15 mouse cellular contexts compared by ENCODE assay signal in the genomic region with DNA sequence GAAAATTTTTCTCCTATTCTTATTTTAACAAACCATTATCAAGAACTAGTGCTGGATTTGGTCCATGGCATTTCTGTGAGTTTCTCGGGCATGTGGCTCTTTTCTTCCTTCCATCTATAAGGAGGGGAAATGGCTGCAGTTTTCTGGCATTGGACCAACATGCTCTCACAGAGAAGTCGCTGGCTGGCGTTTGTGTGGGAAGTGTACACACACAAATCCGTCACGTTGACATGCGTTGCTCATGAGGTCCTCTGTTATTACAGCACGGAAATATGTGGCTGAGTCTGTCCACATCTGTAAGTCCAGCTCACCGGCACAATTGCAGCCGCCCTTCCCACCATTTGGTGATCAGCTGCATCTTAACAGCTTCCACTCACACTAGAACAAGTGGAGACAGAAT. TPM values are rescaled to one million over a fixed set of nuclear protein-coding genes. Genes with fewer than 3 reads are reported as not detected.
DNase-seq lines count a peak whose midpoint lies in the region; ATAC-seq and TF ChIP-seq lines count a peak whose summit lies in the region.
"Had no signal": no experiment of that assay in that cellular context is flagged by ENCODE, and none has a peak within 500 bp of the region (broad histone marks: within the 10 kb centered on the region; RNA-seq: fewer than 3 reads in every experiment).

No protein-coding gene starts in this region.

- no peak for TF ChIP-seq EP300 in heart, postnatal 0 days (IDR thresholded peaks at IDR 0.05; ENCODE audit: low read depth)

- no peak overlapping the region for H3K27ac ChIP-seq in heart, postnatal 0 days (ENCODE audit: low read depth)
- no peak overlapping the region for H3K27ac ChIP-seq in lung, embryonic 14.5 days (ENCODE audit: low read depth)
- H3K27ac ChIP-seq: embryonic facial prominence, embryonic 15.5 days; liver, embryonic 14.5 days had no signal

- no peaks in the 10 kb centered on the region; the same call in 1 of the 2 replicates for H3K27me3 ChIP-seq in heart, postnatal 0 days (ENCODE audit: control insufficient read depth, insufficient read depth, low read length)
- H3K27me3 ChIP-seq in lung, embryonic 14.5 days (ENCODE audit: insufficient read depth, low read length) = no peaks in the 10 kb centered on the region

- H3K9ac ChIP-seq in heart, postnatal 0 days (replicated peaks; ENCODE audit: low read depth, low read length) = no peak overlapping the region
- H3K9ac ChIP-seq in lung, embryonic 14.5 days = no peak overlapping the region
- H3K9ac ChIP-seq: embryonic facial prominence, embryonic 15.5 days; liver, embryonic 14.5 days had no signal

- H3K4me3 ChIP-seq in heart, postnatal 0 days (ENCODE audit: low read depth, low read length) = no peak overlapping the region
- H3K4me3 ChIP-seq in lung, embryonic 14.5 days (ENCODE audit: low read depth, low read length) = no peak overlapping the region
- H3K4me3 ChIP-seq: embryonic facial prominence, embryonic 15.5 days; megakaryocyte, embryonic 14.5 days; myocyte had no signal

- H3K9me3 ChIP-seq in heart, postnatal 0 days (replicated peaks; ENCODE audit: control insufficient read depth, low read length) = no peaks in the 10 kb centered on the region
- no peaks in the 10 kb centered on the region for H3K9me3 ChIP-seq in lung, embryonic 14.5 days (ENCODE audit: low read depth, low read length)
- H3K9me3 ChIP-seq: embryonic facial prominence, embryonic 15.5 days had no signal

- H3K36me3 ChIP-seq in heart, postnatal 0 days (replicated peaks; ENCODE audit: control insufficient read depth, insufficient read depth, low read length) = no peaks in the 10 kb centered on the region
- no peaks in the 10 kb centered on the region for H3K36me3 ChIP-seq in lung, embryonic 14.5 days (ENCODE audit: insufficient read depth)
- H3K36me3 ChIP-seq: embryonic facial prominence, embryonic 15.5 days had no signal

- no peak for TF ChIP-seq CTCF in heart, postnatal 0 days (IDR thresholded peaks at IDR 0.05; ENCODE audit: low read depth)
- TF ChIP-seq CTCF in lung, embryonic 14.5 days (IDR thresholded peaks at IDR 0.05; ENCODE audit: low read depth) = no peak

- DNase-seq in heart, postnatal 0 days (ENCODE audit: low spot score) = peak; percentile 13
- no peak for DNase-seq in heart, adult 8-10 months (ENCODE audit: low spot score)
- DNase-seq in lung, embryonic 14.5 days = peak; percentile 89
- DNase-seq in lung, postnatal 25 days (ENCODE audit: low spot score) = no peak
- DNase-seq in R1 (ENCODE audit: low read depth, low spot score) = peak; percentile 17
- peak; percentile 15 for DNase-seq in right cerebral cortex, postnatal 14 days
- no peak for DNase-seq in urinary bladder, adult 2 months (ENCODE audit: low spot score)

- H3K4me2 ChIP-seq in heart, postnatal 0 days (ENCODE audit: low read depth, low read length) = no peak overlapping the region
- H3K4me2 ChIP-seq in lung, embryonic 14.5 days = no peak overlapping the region
- H3K4me2 ChIP-seq: embryonic facial prominence, embryonic 15.5 days had no signal

- WGBS in heart, postnatal 0 days = 44% methylated on average over 9 of the region's 9 CpGs
- 17% methylated on average over 9 of the region's 9 CpGs for WGBS in lung, embryonic 14.5 days

- no peaks in the 10 kb centered on the region for H3K4me1 ChIP-seq in heart, postnatal 0 days (ENCODE audit: control insufficient read depth, insufficient read depth)
- H3K4me1 ChIP-seq in lung, embryonic 14.5 days (ENCODE audit: insufficient read depth) = no peaks in the 10 kb centered on the region
- H3K4me1 ChIP-seq: embryonic facial prominence, embryonic 15.5 days; megakaryocyte, embryonic 14.5 days had no signal

- ATAC-seq in heart, postnatal 0 days (ENCODE audit: insufficient read depth, low read depth) = no peak
- peak; percentile 60; the same call in 1 of the 2 replicates for ATAC-seq in lung, embryonic 14.5 days (ENCODE audit: insufficient read depth)
- ATAC-seq: inflammation-experienced regulatory T-cells, adult 6 months had no signal

RNA-seq across cellular contexts. Expression of gene Spaca7, which starts 37.2 kb away (rescaled TPM):
- total RNA-seq in heart, postnatal 0 days (2014; rRNA removed; ENCODE audit: low replicate concordance) = not detected in 2 replicates
- polyA plus RNA-seq in heart, postnatal 0 days (2015; fragmentation: Nextera tagmentation; extraction: Ambion mirVana) = not detected in 2 replicates
- not detected for total RNA-seq in heart, adult 8-10 months (2022)
- polyA plus RNA-seq in lung, embryonic 14.5 days (2014; fragmentation: Nextera tagmentation; extraction: Ambion mirVana) = not detected in 2 replicates
- polyA plus RNA-seq in urinary bladder, adult 2 months (2012; rRNA removed) = not detected in 2 replicates
- total RNA-seq: gastrocnemius, postnatal 4 days had no signal
- polyA plus RNA-seq: embryonic facial prominence, embryonic 15.5 days; frontal cortex, adult 2 months; heart, embryonic 16.5 days; inflammation-experienced regulatory T-cells, adult 6 months; liver, embryonic 14.5 days; myocyte had no signal

Comparison
In these comparisons a context has a peak if more than half of its experiments do, and no peak if none do; other contexts are left out.
1. DNase-seq: peak in heart, postnatal 0 days (single experiment), lung, embryonic 14.5 days (single experiment), R1 (single experiment) and right cerebral cortex, postnatal 14 days (single experiment); none in heart, adult 8-10 months (single experiment), lung, postnatal 25 days (single experiment) and urinary bladder, adult 2 months (single experiment).